Comparison of ENCODE assay signal across 9 mouse cellular contexts in the genomic region with DNA sequence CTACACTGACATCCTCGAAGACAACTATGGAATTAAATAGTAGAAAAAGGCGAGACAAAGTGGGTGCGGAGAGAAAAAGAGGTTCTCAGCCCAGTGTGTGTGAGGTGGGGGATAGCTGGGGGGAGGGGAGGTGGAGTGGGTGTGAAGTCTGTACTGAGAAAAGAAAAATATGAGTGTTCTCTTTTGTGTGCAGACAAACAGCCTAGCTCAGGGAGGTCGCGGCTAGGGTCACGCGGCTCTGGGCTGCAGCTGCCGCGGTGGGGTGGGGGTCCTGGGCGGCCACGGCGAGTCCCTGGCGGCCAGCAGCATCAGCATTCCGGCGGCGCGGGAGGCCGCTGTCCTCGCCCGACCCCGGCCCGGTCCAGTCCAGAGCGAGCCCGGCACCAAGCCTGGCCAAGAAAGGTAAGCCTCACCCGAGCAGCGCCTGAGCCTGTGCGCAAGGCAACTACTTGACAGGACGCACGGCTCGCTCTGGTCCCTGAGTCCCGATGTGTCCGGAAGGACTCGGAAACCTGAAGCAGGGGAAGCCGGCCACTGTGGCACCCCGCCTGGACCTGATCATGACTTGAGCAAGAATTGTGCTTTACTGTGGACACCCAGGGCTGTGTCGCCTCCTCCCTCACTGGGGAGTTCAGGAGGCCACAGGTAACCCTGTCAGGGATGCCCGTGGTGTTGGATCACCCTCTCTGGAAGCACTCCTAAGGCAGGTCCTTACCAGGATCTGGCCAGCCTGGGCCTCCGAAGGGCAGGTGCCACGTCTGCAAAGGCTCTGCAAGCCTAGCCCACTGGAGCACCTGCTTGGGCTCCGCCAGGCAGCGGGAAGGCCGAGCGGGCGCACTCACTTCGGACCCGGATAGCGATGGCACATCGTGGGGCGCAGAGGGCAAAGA.
DNase-seq lines count a peak whose midpoint lies in the region; ATAC-seq and TF ChIP-seq lines count a peak whose summit lies in the region.
"Had no signal": no experiment of that assay in that cellular context is flagged by ENCODE, and none has a peak within 500 bp of the region (broad histone marks: within the 10 kb centered on the region; RNA-seq: fewer than 3 reads in every experiment).

No protein-coding gene starts in this region.

- peak overlapping the region; percentile 10; the same call in 1 of the 2 replicates for H3K4me3 ChIP-seq in lung, embryonic 15.5 days
- peak overlapping the region; percentile 16; the same call in 1 of the 2 replicates for H3K4me3 ChIP-seq in forebrain, postnatal 0 days (ENCODE audit: low read depth, low read length)
- H3K4me3 ChIP-seq in liver, embryonic 13.5 days (replicated peaks): peak overlapping the region; percentile 4; the same call in 1 of the 2 replicates
- H3K4me3 ChIP-seq: erythroblast, embryonic 14.5 days had no signal

- no peak for ATAC-seq in lung, embryonic 15.5 days (ENCODE audit: borderline replicate concordance, extremely low read depth, low FRiP score, low TSS enrichment)
- ATAC-seq in forebrain, postnatal 0 days: peak; percentile 14; the same call in 1 of the 2 replicates
- ATAC-seq in liver, embryonic 13.5 days (ENCODE audit: low read depth): no peak
- ATAC-seq in megakaryocyte, adult 5-6 weeks (ENCODE audit: poor library complexity, severe bottlenecking): no peak

- peaks cover 27% of the 10 kb centered on the region for H3K4me1 ChIP-seq in lung, embryonic 15.5 days
- 0 out of 2 replicates have a peak, but pooled peaks cover 3% of the 10 kb centered on the region for H3K4me1 ChIP-seq in forebrain, postnatal 0 days (ENCODE audit: insufficient read depth)
- no peaks in the 10 kb centered on the region for H3K4me1 ChIP-seq in liver, embryonic 13.5 days (replicated peaks)

- peak overlapping the region; percentile 47 for H3K4me2 ChIP-seq in lung, embryonic 15.5 days
- peak overlapping the region; percentile 39 for H3K4me2 ChIP-seq in forebrain, postnatal 0 days (ENCODE audit: low read depth)
- H3K4me2 ChIP-seq in liver, embryonic 13.5 days: no peak overlapping the region

- no peak for TF ChIP-seq CTCF in forebrain, postnatal 0 days (IDR thresholded peaks at IDR 0.05; ENCODE audit: low read depth)

- no peak for DNase-seq in lung, postnatal 25 days (ENCODE audit: low spot score)
- no peak for DNase-seq in forebrain, postnatal 0 days
- DNase-seq in liver, embryonic 13.5 days: no peak
- no peak for DNase-seq in urinary bladder, adult 18-20 months (ENCODE audit: low spot score in 2 of 2)
- no peak for DNase-seq in adrenal gland, postnatal 14 days
- no peak for DNase-seq in adrenal gland, adult 2 months

- H3K36me3 ChIP-seq in lung, embryonic 15.5 days: no peaks in the 10 kb centered on the region
- H3K36me3 ChIP-seq in forebrain, postnatal 0 days (ENCODE audit: insufficient read depth): no peaks in the 10 kb centered on the region
- no peaks in the 10 kb centered on the region for H3K36me3 ChIP-seq in liver, embryonic 13.5 days

- no peak overlapping the region for H3K9ac ChIP-seq in lung, embryonic 15.5 days
- peak overlapping the region; percentile 22; the same call in 1 of the 2 replicates for H3K9ac ChIP-seq in forebrain, postnatal 0 days
- H3K9ac ChIP-seq in liver, embryonic 13.5 days: no peak overlapping the region

- no peaks in the 10 kb centered on the region for H3K9me3 ChIP-seq in lung, embryonic 15.5 days
- H3K9me3 ChIP-seq in forebrain, postnatal 0 days (ENCODE audit: low read length): no peaks in the 10 kb centered on the region
- no peaks in the 10 kb centered on the region for H3K9me3 ChIP-seq in liver, embryonic 13.5 days (replicated peaks)

- H3K27ac ChIP-seq in lung, embryonic 15.5 days: no peak overlapping the region
- H3K27ac ChIP-seq in forebrain, postnatal 0 days (ENCODE audit: low read depth, low read length): peak overlapping the region; percentile 21; the same call in 1 of the 2 replicates
- no peak overlapping the region for H3K27ac ChIP-seq in liver, embryonic 13.5 days

- 2% methylated on average over 49 of the region's 49 CpGs for WGBS in lung, embryonic 15.5 days
- WGBS in forebrain, postnatal 0 days: 3% methylated on average over 46 of the region's 49 CpGs
- 4% methylated on average over 49 of the region's 49 CpGs for WGBS in liver, embryonic 13.5 days (ENCODE audit: insufficient replicate concordance)

- peaks cover 76% of the 10 kb centered on the region for H3K27me3 ChIP-seq in lung, embryonic 15.5 days
- peaks cover 32% of the 10 kb centered on the region for H3K27me3 ChIP-seq in forebrain, postnatal 0 days (ENCODE audit: insufficient read depth, low read length)
- H3K27me3 ChIP-seq in liver, embryonic 13.5 days: peaks cover 64% of the 10 kb centered on the region
